Mouse (Mus musculus) forebrain, embryonic 12.5 days (tissue): Measurements from ENCODE around the gene Fbxo31. TPM values are rescaled to one million over a fixed set of nuclear protein-coding genes. Genes with fewer than 3 reads are reported as not detected.

Experiments
- ATAC-seq: fragments of 200-750 bp; cut with Nextera tagmentation; 2 replicates; pipeline ENCODE4 v1.8.0; 2017; ENCODE audit warnings: moderate TSS enrichment; ENCODE audit not compliant: low FRiP score
- H3K27ac ChIP-seq: fragments of 300-500 bp; sonication (generic); 2 replicates; pipeline ENCODE4 v1.5.1; 2016; ENCODE audit warnings: mild to moderate bottlenecking
- H3K27me3 ChIP-seq: fragments of 300-500 bp; sonication (generic); 2 replicates; pipeline ENCODE4 v1.6.1; 2016; ENCODE audit warnings: mild to moderate bottlenecking
- H3K36me3 ChIP-seq: fragments of 300-500 bp; sonication (generic); replicated peaks from 2 replicates; pipeline ENCODE4 v1.6.1; 2016; ENCODE audit warnings: mild to moderate bottlenecking
- H3K4me1 ChIP-seq: fragments of 300-500 bp; sonication (generic); 2 replicates; pipeline ENCODE4 v1.6.1; 2016
- H3K4me2 ChIP-seq: fragments of 300-500 bp; sonication (generic); 2 replicates; pipeline ENCODE4 v1.6.1; 2016; ENCODE audit warnings: mild to moderate bottlenecking, moderate library complexity
- H3K4me3 ChIP-seq: fragments of 300-500 bp; sonication (generic); replicated peaks from 2 replicates; pipeline ENCODE4 v1.5.1; 2016; ENCODE audit warnings: mild to moderate bottlenecking
- H3K9ac ChIP-seq: fragments of 300-500 bp; sonication (generic); 2 replicates; pipeline ENCODE4 v1.6.1; 2016; ENCODE audit warnings: mild to moderate bottlenecking
- H3K9me3 ChIP-seq: fragments of 300-500 bp; sonication (generic); 2 replicates; pipeline ENCODE4 v1.6.1; 2016
- WGBS: fragments of 180-500 bp; shearing (Covaris S2); methylation state at CpG from one replicate; pipeline ENCODE4 v1.1.7; 2016; 5-methylcytosine and 5-hydroxymethylcytosine counted together
- polyA plus RNA-seq: library from polyadenylated mRNA; unstranded; fragments of >200 nt; fragmentation: Nextera tagmentation; extraction: Ambion mirVana; gene quantifications from 2 replicates; pipeline ENCODE4 v1.2.1, GENCODE M21; 2016

Fbxo31 gene
- polyA plus RNA-seq, 1 experiment from 2014 or later: 19.3 TPM

DNA sequence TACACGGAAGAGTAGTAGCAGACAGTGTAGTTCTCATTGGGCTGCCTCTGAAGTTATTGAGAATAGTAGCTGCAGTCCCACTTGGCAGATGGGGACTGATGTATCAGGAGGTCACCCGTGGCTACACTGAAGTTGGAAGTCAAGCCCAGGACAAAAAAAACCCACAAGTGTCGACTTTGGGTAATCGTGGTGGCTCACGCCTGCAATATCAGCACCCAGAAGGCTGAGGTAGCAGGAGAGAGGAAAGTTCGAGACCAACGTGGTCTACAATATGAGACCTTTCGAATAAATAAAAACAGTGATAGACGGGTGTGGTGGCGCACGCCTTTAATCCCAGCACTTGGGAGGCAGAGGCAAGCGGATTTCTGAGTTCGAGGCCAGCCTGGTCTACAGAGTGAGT, 6.1 kb upstream of the Fbxo31 start:
- H3K4me1 ChIP-seq: peaks cover 10% of the 10 kb centered on the region
- 48% methylated on average over 13 of the region's 13 CpGs for WGBS
- H3K27me3 ChIP-seq: 0 out of 2 replicates have a peak, but pooled peaks cover 3% of the 10 kb centered on the region
- H3K9me3 ChIP-seq: no peaks in the 10 kb centered on the region
- H3K27ac ChIP-seq: no peak overlapping the region
- H3K4me2 ChIP-seq: peak overlapping the region; percentile 71
- ATAC-seq: no peak
- H3K36me3 ChIP-seq: no peaks in the 10 kb centered on the region
- H3K4me3 ChIP-seq: peak overlapping the region; percentile 61
- no peak overlapping the region; the same call in 1 of the 2 replicates for H3K9ac ChIP-seq

DNA sequence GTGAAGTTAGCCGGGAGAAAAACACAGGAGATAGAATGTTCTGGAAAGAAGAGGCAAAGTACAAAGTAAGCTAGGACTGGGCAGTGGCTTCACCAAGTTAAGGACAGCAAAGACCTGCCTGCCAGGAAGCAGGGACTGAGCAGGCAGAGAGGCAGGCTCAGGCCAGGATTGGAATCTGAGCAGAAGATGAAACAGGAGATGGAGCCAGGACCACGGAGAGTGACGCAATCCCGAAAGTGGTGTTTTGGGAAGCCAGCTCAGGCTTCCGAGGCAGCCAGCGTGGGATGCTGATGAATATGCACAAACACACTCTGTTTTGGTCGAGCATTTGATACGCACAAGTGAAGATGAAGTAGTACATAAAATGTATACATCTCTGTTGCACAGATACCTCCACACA, 5.0 kb upstream of the Fbxo31 start:
- ATAC-seq: no peak
- no peaks in the 10 kb centered on the region for H3K9me3 ChIP-seq
- H3K9ac ChIP-seq: no peak overlapping the region
- no peak overlapping the region for H3K4me2 ChIP-seq
- no peak overlapping the region for H3K4me3 ChIP-seq
- H3K4me1 ChIP-seq: peaks cover 14% of the 10 kb centered on the region
- H3K27me3 ChIP-seq: 0 out of 2 replicates have a peak, but pooled peaks cover 3% of the 10 kb centered on the region
- WGBS: 65% methylated on average over 8 of the region's 8 CpGs
- no peaks in the 10 kb centered on the region for H3K36me3 ChIP-seq
- H3K27ac ChIP-seq: no peak overlapping the region

DNA sequence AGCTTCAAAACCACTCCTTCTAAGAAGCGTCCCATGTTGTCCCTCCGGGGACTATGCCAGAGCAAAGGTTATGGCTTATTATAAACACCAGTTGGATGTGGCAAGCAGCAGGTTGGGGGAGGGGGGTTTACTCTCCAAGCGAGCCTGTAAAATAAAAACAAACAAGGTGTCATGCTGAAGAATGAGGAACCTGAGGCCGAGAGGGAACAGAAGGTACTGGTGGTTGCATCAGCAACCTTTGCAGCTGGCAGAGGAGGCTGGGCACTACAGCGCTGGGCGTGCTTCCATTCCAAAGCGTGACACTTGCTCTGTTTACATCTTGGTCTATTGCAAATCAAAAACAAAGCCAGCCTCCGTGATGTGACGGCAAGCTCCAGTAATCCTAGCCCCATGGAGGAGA, 1.9 kb upstream of the Fbxo31 start:
- Histone ChIP-seq H3K27me3 (no peaks in the 10 kb centered on the region), H3K4me3 (no peak overlapping the region), H3K9me3 (no peaks in the 10 kb centered on the region), H3K9ac (no peak overlapping the region), H3K4me1 (peaks cover 35% of the 10 kb centered on the region), H3K27ac (no peak overlapping the region), H3K36me3 (no peaks in the 10 kb centered on the region), H3K4me2 (no peak overlapping the region)
- ATAC-seq: no peak
- 47% methylated on average over 9 of the region's 9 CpGs for WGBS

DNA sequence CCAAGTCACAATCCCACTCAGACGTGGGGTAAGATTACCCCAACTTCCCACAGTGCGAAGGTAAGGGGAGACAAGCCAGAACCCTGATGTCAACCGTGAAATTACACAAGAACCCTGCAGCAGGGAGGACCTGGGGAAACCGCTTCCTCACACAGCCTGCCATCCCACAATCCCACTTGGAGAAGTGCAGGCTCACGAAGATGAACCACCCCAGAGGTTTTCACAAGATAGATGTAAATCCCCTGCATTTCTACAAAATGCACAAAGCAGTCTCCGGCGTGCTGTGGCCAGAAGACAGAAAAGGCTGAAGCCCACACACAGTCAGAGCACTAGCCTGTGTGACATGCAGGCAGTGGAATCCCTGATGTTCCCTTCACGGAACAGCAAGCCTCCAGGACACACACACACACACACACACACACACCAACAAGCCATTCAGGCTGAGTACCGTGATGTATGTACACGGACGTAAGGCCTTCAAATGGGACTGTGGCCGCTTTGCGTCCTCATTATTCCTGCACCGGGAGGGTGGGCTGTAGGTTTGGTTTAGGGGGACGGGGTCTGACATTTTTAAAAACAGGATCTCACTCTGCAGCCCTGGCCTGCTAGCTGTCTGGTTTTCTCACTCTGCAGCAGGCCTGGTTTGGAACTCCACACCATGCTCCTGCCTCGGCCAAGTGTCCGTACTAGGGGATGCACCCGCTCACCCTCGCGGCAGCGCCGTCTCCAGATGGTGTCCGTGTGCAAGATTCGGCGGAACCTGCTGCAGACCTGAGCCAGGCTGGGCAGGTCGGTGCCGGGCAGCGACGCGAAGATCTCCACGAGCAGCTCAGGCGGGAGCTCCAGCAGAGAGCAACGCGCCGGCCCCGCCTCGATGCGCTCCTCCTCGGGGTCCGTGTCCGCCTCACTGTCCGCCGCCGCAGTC, 593 bp downstream of the Fbxo31 start:
- Histone ChIP-seq H3K27ac (peak overlapping the region; percentile 69), H3K4me3 (peak overlapping the region; percentile 88), H3K9ac (peak overlapping the region; percentile 85), H3K9me3 (no peaks in the 10 kb centered on the region), H3K4me2 (peak overlapping the region; percentile 67), H3K27me3 (no peaks in the 10 kb centered on the region), H3K4me1 (peaks cover 30% of the 10 kb centered on the region), H3K36me3 (no peaks in the 10 kb centered on the region)
- 2% methylated on average over 43 of the region's 44 CpGs for WGBS
- ATAC-seq: peak; percentile 30; the same call in 1 of the 2 replicates

DNA sequence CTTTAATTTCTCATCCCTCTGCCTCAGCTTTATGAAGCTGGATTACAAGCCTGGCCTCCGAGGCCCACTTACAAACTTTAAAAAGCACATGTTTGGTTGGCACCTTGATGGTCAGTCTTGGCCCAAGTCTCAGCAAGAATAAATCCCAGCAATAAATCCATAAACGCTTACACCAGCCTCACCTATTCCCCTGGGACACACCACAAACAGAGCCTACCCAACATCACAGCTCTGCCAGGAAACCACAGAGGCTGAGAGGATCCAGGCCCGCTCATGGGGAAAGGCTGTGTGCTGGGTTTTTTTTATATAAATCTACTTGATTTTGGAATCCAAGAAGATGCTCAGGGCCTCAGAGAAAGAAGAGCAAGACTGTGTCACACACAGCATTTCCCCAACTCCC, 2.9 kb downstream of the Fbxo31 start:
- ATAC-seq: no peak
- Histone ChIP-seq H3K27ac (no peak overlapping the region), H3K27me3 (no peaks in the 10 kb centered on the region), H3K4me1 (peaks cover 30% of the 10 kb centered on the region), H3K4me3 (no peak overlapping the region), H3K36me3 (no peaks in the 10 kb centered on the region), H3K9ac (no peak overlapping the region), H3K4me2 (no peak overlapping the region), H3K9me3 (no peaks in the 10 kb centered on the region)
- 91% methylated on average over 3 of the region's 3 CpGs for WGBS

DNA sequence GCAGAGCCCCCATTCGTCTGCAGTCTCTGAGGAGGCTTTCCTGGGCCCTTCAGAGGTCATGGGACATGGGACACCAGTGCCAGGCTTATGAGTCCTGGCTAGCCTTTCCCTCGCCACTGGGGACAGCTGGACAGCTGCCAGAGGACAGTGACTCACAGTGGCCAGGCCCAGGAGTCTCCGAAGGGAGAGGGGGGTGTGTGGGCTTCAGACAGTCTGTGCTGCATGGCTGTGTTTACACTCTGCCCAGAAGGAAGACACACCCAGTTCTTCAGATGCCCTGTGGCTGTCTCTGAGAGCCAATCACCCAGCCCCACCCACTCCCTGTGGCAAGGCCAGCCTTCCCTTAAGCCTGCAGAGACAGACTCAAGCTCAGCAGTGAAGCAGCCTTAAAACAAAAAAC, 5.3 kb downstream of the Fbxo31 start:
- Histone ChIP-seq H3K4me2 (no peak overlapping the region), H3K27ac (no peak overlapping the region), H3K36me3 (no peaks in the 10 kb centered on the region), H3K9ac (no peak overlapping the region), H3K4me3 (no peak overlapping the region), H3K4me1 (peaks cover 28% of the 10 kb centered on the region), H3K9me3 (no peaks in the 10 kb centered on the region), H3K27me3 (no peaks in the 10 kb centered on the region)
- WGBS: 62% methylated on average over 3 of the region's 3 CpGs
- ATAC-seq: no peak; the same call in 1 of the 2 replicates

DNA sequence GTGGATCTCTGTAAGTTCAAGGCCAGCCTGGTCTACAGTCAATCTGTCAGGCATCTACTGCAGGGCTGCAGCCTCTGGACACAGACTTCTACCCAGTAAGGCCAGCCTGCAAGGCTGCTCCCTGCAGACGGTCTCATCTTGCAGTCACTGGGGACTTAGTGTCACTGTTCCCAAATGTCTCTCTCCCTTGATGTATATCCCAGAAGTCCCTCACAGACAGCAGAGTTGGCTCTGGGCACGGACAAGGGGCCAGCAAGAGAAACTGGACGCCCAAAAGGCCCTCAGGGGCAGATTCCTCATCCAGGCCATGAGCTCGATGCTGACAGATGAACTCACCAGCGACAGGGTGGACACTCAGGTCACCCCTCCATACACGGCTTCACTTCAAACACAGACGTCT, 6.5 kb downstream of the Fbxo31 start:
- H3K9me3 ChIP-seq: no peaks in the 10 kb centered on the region
- 80% methylated on average over 7 of the region's 7 CpGs for WGBS
- no peak overlapping the region for H3K9ac ChIP-seq
- peaks cover 19% of the 10 kb centered on the region for H3K4me1 ChIP-seq
- no peak overlapping the region for H3K27ac ChIP-seq
- no peak overlapping the region for H3K4me2 ChIP-seq
- no peak overlapping the region for H3K4me3 ChIP-seq
- no peaks in the 10 kb centered on the region for H3K36me3 ChIP-seq
- no peak for ATAC-seq
- H3K27me3 ChIP-seq: no peaks in the 10 kb centered on the region

DNA sequence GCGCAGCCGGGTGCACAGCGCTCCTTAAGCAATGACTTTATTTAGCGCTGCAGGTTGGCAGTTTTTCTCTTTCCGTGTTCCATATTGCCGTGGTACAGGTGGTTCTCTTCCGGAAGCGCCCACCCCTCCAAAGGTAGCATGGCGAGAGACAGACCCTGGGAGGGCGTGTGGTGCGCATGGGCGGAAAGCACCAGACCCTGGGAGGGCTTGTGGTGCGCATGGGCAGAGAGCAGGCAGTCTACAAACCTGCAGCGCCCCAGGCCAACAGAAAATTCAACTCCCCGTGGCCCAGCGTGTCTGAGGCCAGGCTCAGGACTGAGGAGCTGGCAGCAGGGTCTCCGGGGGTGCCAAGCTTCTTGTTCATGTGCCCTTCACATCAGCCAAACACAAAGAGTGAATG, 7.8 kb downstream of the Fbxo31 start:
- 86% methylated on average over 17 of the region's 17 CpGs for WGBS
- H3K36me3 ChIP-seq: no peaks in the 10 kb centered on the region
- no peaks in the 10 kb centered on the region for H3K27me3 ChIP-seq
- H3K27ac ChIP-seq: no peak overlapping the region
- peaks cover 6% of the 10 kb centered on the region; the same call in 1 of the 2 replicates for H3K4me1 ChIP-seq
- no peaks in the 10 kb centered on the region for H3K9me3 ChIP-seq
- H3K9ac ChIP-seq: no peak overlapping the region
- H3K4me3 ChIP-seq: no peak overlapping the region
- ATAC-seq: no peak
- no peak overlapping the region for H3K4me2 ChIP-seq

DNA sequence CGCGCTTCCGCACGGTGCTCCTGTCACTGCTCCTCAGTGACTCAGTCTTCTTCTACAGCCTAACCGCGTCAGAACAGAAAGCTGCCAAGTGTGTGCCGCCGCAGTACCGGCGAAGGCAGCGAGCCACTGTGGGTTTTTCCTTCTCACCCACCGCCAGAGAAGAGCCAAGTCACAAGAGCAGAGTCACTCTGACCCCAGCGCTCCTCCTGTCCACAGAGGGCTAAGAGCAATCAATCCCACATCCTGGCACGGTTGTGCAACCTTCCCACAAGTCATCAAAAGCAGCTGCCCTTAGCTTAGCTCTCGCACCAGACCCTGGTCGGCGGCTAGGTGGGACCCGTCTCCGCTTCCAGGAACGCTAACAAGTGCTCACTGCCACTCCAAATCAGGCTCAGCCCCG, 8.3 kb downstream of the Fbxo31 start:
- no peak overlapping the region for H3K4me2 ChIP-seq
- H3K36me3 ChIP-seq: no peaks in the 10 kb centered on the region
- no peaks in the 10 kb centered on the region for H3K27me3 ChIP-seq
- H3K9ac ChIP-seq: no peak overlapping the region
- no peak overlapping the region for H3K4me3 ChIP-seq
- H3K9me3 ChIP-seq: no peaks in the 10 kb centered on the region
- ATAC-seq: no peak
- H3K4me1 ChIP-seq: peaks cover 5% of the 10 kb centered on the region; the same call in 1 of the 2 replicates
- WGBS: 91% methylated on average over 21 of the region's 21 CpGs
- H3K27ac ChIP-seq: no peak overlapping the region

DNA sequence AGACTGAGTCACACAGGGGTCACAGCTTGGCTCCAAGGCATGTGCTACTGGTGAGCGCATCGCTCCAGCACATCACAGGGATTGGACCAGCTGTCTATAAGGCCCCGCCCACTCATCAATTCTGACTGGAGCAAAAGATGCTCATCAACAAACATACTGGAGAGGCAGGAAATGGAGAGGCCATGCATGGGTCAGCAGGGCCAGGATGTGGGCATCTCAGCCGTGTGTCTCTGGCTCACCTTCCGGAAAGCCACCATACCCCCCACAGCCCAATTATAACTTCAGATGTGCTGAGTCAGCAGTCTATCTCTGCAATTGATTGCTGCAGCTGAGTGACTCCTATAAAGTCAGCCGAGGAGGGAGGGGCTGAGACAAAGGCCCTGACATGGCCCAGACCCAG, 10.3 kb downstream of the Fbxo31 start:
- no peak overlapping the region for H3K27ac ChIP-seq
- no peak overlapping the region for H3K4me2 ChIP-seq
- peaks cover 5% of the 10 kb centered on the region; the same call in 1 of the 2 replicates for H3K4me1 ChIP-seq
- peaks cover 6% of the 10 kb centered on the region; the same call in 1 of the 2 replicates for H3K36me3 ChIP-seq
- H3K4me3 ChIP-seq: no peak overlapping the region
- ATAC-seq: no peak
- no peaks in the 10 kb centered on the region for H3K9me3 ChIP-seq
- WGBS: 84% methylated on average over 6 of the region's 6 CpGs
- no peaks in the 10 kb centered on the region for H3K27me3 ChIP-seq
- no peak overlapping the region for H3K9ac ChIP-seq

DNA sequence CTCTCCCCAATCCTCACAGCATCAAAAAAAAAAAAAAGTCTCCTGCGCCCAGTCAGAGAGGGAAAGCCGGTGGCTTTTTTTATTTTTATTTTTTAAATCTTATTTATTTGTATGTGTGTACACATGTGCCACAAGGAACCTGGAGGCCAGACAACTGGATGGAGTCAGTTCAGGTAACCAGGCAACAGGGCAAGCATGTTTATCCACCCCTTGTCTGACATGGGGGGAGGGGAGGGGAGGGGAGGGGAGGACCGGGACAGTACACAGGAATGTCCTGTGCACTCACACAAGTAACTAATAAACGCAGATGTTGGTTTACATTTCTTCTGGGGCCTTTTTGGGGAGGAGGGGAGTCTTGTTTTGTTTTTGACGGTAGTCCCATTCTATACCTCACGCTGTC, 14.9 kb downstream of the Fbxo31 start:
- peaks cover 21% of the 10 kb centered on the region for H3K36me3 ChIP-seq
- no peaks in the 10 kb centered on the region for H3K9me3 ChIP-seq
- no peak overlapping the region for H3K4me2 ChIP-seq
- ATAC-seq: no peak
- H3K27me3 ChIP-seq: no peaks in the 10 kb centered on the region
- 0 out of 2 replicates have a peak, but pooled peaks cover 4% of the 10 kb centered on the region for H3K4me1 ChIP-seq
- no peak overlapping the region for H3K27ac ChIP-seq
- no peak overlapping the region for H3K4me3 ChIP-seq
- WGBS: 79% methylated on average over 6 of the region's 6 CpGs
- H3K9ac ChIP-seq: no peak overlapping the region

DNA sequence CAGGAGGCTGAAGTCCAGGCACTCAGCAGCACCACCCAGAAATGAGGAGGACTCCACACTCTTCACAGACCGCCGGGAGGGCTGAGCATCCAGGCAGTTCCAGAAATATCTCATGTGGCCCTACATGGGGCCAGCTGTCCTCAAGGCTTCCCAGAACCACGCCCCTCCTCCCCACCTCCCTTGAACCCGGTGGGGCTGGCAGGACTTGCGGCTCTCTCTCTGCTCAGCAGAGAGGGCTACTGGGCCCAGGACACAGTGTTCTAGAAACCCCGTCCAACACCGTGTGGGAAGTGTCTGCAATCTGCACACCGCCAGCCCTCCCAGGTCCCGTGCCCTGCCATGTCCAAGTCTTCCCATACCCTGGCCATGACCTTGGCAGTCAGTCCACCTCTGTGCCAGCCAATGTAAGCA, 15.7 kb downstream of the Fbxo31 start:
- Histone ChIP-seq H3K4me3 (no peak overlapping the region), H3K36me3 (peaks cover 27% of the 10 kb centered on the region), H3K27me3 (no peaks in the 10 kb centered on the region), H3K9me3 (no peaks in the 10 kb centered on the region), H3K4me2 (no peak overlapping the region), H3K9ac (no peak overlapping the region), H3K4me1 (no peaks in the 10 kb centered on the region), H3K27ac (no peak overlapping the region)
- ATAC-seq: no peak
- WGBS: 86% methylated on average over 9 of the region's 9 CpGs
